Mouse (Mus musculus) naive thymus-derived CD4-positive, alpha-beta T cell, adult 2 months (primary cell): Measurements from ENCODE around the gene Slc13a3.
"Not testable (repeated sequence)": the region's sequence is repeated elsewhere in the genome, so short reads cannot be mapped to it uniquely, and the experiment has no call there.

ENCODE experiments used
- DNase-seq: peaks from one replicate; pipeline ENCODE4 v3.0.0-alpha.2; 2011; ENCODE audit warnings: low read depth

The Slc13a3 gene

GRCm38 (mm10) chr2:165473003-165473402 is at the start of gene Slc13a3:
TSS of gene Slc13a3 (minus strand) at chr2:165473230.
- no peak for DNase-seq

- DNase-seq: no peak
Measured at GRCm38 (mm10) chr2:165515178-165515728, 42.2 kb upstream of the Slc13a3 start.

GRCm38 (mm10) chr2:165512870-165513600 is 40.0 kb upstream of the Slc13a3 start:
- DNase-seq: no peak

GRCm38 (mm10) chr2:165512426-165512825 is 39.4 kb upstream of the Slc13a3 start:
- no peak for DNase-seq

DNA sequence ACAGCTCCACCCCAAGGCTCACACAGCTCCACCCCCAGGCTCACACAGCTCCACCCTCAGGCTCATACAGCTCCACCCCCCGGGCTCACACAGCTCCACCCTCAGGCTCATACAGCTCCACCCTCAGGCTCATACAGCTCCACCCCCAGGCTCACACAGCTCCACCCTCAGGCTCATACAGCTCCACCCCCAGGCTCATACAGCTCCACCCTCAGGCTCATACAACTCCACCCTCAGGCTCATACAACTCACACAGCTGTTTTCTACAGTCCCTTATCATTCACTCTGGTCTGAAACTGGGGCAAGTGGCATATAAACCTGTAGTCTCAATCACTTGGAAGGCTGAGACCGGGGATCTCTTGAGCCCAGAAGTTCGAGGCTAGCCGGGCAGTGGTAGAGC is 38.5 kb upstream of the Slc13a3 start:
- not testable (repeated sequence) for DNase-seq

DNA sequence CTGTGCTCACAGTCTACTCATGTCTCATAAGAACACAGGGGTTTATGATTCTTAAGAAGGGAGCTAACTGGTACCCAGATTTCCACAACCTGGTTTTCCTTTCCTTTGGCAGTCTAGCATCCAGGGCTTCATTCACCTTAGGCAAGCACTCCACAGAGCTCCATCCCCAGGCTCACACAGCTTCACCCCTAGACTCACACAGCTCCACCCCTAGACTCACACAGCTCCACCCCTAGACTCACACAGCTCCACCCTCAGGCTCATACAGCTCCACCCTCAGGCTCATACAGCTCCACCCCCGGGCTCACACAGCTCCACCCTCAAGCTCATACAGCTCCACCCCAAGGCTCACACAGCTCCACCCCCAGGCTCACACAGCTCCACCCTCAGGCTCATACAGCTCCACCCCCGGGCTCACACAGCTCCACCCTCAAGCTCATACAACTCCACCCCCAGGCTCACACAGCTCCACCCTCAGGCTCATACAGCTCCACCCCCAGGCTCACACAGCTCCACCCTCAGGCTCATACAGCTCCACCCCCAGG is 38.0 kb upstream of the Slc13a3 start:
- not testable (repeated sequence) for DNase-seq

DNA sequence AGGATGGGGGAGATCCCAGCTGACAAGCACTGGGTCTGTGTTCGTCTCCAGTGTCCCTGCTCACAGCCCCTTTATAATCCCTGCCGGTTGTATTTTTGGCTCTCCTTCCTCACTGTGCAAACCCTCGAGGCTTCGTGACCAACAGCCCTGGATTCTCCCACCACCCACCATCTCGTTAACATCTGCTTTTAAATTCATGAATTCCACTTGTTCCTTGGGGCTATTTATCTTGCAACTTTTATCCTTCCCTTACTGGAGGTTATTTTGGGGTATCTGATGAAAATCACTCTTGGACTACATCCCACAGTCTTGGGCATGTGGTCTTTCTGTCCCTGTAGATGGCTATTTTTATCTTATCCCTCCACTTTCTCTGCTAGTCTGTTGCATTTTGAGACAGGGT is 37.4 kb upstream of the Slc13a3 start:
- no peak for DNase-seq

GRCm38 (mm10) chr2:165509686-165510085 is 36.7 kb upstream of the Slc13a3 start:
- DNase-seq: peak; percentile 49

DNA sequence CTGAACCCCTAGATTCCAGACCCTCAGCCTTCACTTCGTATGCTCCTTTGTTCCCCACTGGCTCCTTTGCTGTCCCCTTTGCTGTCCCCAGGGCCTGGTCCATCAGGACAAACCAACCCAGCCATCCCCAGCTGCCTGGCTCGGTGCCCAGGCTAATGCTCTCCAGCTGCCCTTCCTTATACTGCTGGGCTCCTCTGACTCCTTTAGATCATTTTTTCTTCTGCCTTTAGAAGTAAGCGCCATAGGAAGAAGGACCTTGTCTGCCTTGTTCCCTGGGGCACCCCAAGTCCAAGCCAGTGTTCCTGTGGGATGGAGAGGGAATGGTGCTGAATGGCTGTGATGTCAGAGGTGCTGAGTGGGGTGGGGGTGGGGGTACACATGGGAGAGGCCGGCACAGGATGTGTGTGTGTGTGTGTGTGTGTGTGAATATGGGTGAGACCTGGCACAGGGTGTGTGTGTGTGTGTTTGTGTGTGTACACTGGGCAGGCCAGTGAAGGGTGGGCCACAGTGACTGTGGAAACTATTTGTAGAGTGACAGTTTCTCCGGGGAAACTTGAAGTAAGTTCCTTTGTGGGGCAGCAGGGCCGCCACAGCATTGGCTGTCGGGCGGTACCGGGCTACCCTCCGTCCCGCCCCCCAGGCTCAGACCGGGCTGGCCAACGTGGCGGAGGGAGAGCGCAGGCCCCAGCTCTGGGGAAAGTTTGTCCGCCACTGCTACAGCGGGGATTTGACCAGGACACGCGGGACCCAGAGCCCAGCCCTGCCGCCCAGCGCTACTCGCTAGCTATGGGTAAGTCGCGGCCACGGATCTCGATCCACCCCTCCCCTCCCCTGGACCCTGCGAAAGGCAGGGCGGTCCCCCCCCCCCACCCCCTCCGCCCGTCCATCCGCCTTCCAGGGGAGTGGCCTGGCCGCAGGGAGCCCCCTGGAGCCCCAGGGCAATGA is 30.5 kb upstream of the Slc13a3 start, which contains the start of gene Slc2a10:
Slc2a10 (plus strand) TSS at position 529 of the 945 bp plus-strand sequence.
- DNase-seq: no peak

DNA sequence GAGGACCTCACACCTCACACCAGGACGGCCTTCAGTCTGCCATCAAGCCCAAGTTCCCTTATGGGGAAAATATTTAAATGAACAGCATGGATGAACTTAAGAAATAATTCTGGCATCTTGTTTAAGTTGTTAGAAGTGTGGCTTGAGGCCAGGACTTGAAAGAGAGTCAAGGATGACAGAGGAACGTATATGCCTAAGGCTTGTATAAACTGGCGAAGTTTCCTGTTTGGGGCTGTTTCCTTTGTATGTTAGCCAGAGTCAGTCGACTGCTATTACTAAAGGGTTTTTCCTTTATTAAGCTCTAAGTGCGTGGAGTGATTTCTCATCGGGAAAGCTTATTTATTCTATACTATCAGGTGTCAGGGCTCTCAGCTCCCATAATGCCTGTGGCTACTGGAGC is 25.8 kb upstream of the Slc13a3 start:
- no peak for DNase-seq

DNA sequence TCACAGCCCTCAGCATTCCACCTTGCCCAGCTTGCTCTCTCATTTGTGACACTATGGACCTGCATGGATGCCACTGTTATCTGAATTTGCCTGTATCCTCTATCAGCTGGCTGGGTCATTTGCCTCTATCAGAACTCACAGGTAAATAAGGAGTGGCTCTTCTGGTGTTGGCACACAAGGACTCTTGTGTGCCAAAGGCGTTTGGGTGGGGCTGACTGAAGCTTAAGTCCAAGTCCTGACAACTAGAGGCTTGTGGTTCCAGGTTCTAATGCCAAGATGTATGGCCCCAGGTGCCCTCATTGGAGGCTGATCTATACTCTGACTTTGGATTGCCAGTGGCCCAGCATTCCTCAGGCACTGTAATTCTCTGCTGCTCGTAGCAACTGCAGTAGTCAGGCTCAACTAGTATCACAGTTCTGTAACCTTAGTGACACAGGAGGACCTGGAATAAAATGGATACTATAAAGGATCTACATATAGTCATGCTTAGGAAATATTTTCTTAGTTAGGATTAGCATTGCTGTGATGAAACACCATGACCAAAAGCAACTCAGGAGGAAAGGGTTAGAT is 24.8 kb upstream of the Slc13a3 start:
- DNase-seq: no peak

DNA sequence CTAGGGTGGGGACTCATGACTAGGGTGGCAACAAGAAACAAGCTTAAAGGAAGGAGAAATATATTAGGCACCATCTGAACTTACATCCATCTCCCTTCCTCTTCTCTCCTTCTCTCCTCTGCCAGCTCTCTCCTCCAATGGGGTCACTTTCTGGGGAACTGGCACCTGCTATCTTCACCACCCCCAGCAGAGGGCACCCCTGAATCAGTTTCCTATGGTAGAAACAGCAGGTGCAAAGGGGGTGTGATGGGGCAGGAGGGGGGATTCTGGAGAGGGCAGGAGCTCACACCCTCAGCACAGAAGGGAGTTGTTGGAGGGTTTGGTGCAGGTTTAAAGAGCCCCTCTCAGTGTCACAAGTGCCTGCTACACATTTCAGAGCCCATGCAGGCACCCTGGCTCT is 23.2 kb upstream of the Slc13a3 start:
- peak; percentile 80 for DNase-seq

DNA sequence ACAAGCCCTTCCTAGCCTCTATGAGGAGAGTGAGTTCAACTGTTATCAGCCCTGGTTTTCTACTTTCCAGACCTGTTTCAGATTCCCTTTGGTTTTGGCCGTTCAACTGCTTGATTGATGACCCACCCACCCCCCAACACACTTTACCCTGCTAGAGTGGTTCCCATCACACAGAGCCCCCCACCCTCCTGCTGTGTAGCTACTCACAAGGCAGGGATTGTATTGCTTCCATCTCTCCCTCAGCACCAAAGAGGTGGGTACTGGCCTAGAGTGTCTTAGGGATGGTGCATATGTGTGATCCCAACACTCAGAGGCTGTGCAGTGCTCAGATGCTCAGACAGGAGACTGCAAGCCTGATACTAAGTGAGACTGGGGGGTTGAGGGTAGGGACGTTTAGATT is 21.5 kb upstream of the Slc13a3 start:
- no peak for DNase-seq

DNA sequence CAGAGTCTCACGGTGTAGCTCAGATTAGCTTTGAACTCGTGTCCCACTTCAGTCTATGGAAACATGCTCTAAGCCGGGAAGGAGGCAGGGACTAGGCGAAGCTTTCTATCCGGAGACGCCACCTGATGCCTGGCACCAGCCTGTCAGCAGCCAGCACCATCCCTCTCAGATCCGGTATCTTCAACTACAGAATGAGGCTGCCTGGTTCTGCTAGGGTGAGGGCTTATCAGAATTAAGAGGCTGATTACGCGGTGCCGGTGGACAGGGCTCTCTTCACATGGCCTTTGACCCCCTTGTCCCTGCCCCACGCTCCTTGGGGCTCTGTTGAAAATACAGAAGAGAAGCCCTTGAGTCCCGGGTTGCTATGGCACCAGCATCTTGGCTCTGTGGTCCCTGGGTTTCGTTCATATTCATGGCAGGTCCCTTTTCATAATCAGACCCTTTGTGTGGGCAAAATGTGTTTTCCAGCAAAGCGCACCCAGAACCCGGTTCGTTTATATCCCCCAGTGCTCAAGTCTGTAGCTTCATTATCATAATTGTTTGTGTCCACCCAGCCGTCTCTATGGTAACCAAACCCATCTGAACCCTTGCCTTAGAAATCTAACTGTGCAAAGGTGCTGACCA is 20.7 kb upstream of the Slc13a3 start:
- no peak for DNase-seq

GRCm38 (mm10) chr2:165492648-165493553 is 19.9 kb upstream of the Slc13a3 start, which contains the start of gene Trp53rka:
TSS of gene Trp53rka (minus strand) at chr2:165493324.
- DNase-seq: peak; percentile 74

GRCm38 (mm10) chr2:165486881-165487535 is 14.0 kb upstream of the Slc13a3 start:
- peak; percentile 78 for DNase-seq

DNA sequence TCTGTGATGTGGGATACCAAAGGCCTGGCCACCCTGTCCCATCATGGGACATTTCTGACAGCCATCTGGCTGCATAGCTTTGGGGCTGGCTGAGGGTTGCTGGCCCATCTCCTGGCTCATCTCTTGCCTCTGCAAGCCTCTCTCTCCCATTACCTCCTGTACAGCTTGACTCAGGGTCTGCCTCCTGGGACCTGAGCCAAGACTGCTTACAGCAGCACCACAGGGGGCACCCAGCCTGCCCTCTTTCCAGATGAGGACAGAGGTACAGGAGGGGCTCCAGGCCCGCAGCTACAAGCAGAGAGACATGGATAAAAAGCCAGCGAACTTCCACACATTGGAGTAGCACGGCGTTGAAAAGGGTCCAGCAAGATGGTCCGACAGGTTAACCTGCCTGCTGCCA is 13.4 kb upstream of the Slc13a3 start:
- no peak for DNase-seq

DNA sequence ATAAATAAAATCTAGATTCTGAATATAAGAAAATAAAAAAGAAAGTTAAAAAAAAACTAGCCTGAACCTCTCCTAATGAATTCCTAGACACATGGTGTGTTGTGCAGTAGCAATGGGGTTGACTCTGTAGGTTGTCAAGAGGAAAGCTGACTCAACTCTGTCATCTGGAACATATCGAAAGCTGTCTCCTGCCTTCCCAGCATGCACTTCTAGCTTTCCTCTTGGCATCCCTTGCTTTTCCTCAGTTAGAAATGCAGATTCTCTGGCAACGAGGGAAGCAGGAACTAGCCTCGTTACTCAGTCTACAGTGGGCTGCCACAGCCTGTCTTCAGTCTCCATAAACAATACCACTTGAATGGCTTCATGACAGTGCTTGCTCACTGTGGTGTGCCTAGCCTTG is 12.8 kb upstream of the Slc13a3 start:
- no peak for DNase-seq

DNA sequence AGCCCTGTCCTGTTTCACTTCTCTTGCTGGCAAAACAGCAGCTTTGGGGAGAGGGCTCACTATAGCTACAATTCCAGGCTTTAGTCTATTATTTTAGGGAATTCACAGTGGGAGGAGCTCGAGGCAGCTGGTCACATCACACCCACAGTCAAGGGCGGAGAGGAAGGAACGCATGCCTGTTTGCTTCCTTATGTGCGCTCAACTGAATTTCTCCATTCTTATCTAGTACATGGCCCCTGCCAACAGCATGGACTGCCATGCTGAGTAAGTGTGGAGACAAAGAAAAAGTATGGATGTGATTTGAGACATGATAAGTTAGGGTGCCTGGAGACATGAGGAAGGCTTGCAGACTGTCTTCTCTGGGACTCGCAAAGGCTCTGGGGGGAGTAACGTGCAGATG is 11.1 kb upstream of the Slc13a3 start:
- no peak for DNase-seq

GRCm38 (mm10) chr2:165482003-165482402 is 9.0 kb upstream of the Slc13a3 start:
- DNase-seq: no peak
